Mouse (Mus musculus): ENCODE results near the gene Antxr1.

Gene Antxr1

DNA sequence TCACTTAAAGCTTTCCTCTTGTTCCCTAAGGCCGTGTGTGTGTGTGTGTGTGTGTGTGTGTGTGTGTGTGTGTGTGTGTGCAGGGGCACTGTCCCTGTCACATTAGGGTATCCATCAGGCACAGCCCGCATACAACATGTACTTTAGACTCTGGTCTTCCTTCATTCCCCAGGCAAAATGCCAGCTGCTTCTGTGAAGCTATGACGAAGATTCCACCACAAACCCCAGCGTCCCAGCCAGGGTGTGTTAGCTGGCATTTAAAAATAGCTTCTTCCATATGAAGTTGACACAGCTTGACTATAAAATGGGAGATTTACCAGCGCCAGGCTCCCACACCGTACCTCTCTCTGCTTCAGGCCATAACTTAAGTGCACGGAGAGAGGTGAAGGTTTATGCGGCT is 152.5 kb downstream of the Antxr1 start:
- DNase-seq, result no peak

DNA sequence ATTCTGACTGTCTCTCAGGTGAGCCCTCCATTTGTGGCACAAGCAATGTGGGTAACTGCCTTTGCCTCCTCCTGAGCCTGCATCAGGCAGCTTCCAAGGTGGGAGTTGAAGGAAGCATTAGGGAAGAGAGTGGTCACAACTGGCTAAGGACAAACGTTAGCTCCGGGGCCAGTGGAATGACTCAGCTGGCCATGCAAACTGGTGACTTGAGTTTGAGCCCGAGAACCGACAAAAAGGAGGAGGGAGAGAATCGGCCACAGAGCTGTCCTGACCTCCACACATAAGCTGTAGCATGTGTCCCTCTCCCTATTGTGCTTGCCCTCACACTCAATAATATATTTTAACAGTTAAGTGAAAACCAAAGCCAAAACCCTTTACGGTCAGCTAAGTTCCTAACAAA is 152.9 kb downstream of the Antxr1 start:
- no peak for DNase-seq

- no peak for DNase-seq
Observed at GRCm38 (mm10) chr6:87171461-87171860, 164.2 kb downstream of the Antxr1 start.

DNA sequence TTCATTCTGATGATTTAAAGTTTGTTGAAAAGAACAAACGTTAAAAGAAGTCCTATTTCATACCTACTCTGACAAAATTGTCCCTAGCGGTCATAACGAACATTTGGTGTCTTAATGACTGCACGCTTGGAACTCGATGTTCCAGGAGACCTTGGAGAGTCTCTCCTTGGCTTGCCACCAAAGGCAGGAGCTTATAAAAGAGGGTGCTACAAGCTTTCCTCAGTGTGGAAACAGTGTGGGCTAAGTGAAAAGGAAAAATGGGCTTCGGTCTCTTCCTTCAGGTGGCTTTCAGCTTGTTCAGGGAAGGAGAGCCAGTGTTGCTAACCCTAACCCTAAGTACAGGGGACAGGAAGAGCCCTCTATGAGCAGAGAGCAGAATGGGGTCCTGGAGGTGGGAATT is 164.7 kb downstream of the Antxr1 start:
- no peak for DNase-seq

DNA sequence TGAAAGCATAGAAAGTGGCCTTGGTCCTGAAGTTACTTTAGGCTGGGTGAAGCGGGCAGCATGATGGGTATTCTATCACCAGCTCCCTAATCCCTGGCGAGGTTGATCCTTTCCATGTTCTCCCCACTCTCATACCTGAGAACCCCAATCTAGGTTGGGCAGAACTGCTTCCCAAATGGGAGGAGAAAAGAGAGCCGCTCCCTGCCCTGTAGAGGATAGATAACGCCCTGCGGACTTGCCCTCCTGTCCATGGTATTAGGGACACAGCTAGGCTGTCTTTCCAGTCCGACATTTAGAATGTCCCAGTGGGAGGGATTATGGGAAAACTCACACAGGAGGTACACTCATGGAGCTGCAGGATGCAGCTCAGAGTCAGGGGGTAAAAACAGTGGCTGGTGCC is 165.3 kb downstream of the Antxr1 start:
- no peak for DNase-seq

DNA sequence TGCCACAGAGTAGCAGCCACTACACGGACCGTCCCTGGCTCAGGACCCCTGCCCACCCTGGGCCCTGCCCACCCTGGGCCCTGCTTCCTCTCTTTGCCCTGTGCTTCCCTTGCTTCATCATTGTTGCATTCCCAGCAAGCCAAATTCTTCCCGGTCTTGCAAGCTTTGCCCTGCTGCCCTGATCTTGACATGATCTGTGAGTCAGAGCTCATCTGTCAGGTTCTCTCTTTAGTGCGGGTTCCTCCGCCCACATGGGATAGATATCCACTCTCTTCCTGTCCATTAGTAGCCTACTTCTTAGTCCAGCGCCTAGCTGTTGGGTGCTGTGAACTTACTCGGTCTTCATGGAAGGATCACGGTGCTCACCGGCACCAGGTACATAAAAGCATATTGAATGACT is 167.6 kb downstream of the Antxr1 start:
- no peak for DNase-seq

DNA sequence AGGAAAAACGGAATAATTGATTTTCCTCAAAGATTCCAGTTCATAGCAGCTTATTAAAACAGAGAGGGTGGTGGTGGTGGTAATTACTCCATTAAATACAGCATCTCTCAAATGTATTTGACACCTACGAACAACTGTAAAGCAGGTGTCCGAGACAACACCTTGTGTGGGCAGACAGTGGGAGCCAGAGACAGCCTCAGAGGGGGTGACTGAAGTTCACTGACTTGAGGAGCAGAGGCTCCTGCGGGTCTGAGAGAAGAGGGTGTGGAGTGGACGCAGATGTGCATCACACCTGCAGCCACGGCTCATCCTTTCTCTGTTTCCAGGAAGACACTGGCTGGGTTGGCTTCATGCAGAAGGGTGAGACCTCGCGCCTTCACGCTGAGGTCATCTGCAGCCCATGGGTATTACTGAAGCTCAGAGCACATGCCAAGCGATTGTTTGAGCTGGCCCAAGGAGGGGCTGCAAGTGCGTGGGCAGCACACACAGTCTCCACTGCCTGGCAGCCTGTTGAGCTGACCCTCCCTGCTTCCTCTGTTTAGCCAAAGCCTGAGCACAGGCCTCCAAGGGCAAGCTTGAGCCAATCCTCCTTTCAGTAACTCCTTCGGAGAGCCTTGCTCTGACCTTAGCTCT is 168.8 kb downstream of the Antxr1 start:
- DNase-seq, result no peak

GRCm38 (mm10) chr6:87165536-87166311 is 169.9 kb downstream of the Antxr1 start:
- DNase-seq, result no peak

GRCm38 (mm10) chr6:87161391-87162263 is 174.0 kb downstream of the Antxr1 start:
- DNase-seq, result no peak

GRCm38 (mm10) chr6:87160196-87160595 is 175.4 kb downstream of the Antxr1 start:
- no peak for DNase-seq

GRCm38 (mm10) chr6:87158062-87158623 is 177.5 kb downstream of the Antxr1 start:
- DNase-seq, result no peak

DNA sequence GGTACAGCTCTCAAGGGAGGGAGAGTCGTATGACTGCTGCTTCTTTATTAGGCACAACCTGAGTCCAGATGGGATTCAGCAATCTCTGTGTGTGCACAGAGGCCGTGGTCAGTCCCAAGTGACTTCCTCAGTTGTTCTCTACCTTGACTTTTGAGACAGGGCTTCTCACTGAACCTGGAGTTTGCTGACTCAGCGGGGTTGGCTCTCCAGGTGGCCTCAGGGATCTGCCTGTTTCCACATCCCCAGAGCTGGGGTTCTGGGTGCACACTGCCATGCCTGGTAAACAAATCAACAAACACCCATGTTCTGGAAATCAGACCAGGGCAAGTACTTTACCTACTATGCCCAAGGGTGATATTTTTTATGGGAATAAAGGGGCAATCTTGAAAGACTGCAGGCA is 181.8 kb downstream of the Antxr1 start:
- peak; percentile 26 for DNase-seq

- DNase-seq, result no peak
Observed at GRCm38 (mm10) chr6:87153231-87153580, 182.4 kb downstream of the Antxr1 start.

GRCm38 (mm10) chr6:87152461-87153230 is 183.0 kb downstream of the Antxr1 start:
- peak; percentile 82 for DNase-seq

DNA sequence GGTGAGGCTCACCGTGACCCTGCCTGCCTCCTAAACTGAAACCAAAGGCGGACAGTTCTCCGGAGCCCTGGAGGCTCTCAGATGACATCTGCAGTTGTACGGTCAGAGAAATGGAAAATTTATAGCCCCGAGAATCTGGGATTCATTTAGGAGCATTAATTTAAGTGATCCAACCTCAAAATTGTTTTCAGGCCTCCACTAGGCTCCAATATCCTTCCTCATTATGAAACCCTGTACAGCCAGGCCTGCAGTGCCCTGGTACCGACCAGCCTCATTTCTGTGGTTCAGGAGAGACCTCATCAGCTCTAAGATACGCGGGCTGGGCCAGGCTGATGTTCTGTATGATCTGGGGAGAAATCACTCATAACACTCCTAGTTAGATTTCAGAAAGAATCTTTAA is 184.2 kb downstream of the Antxr1 start:
- no peak for DNase-seq

- DNase-seq, result no peak
Observed at GRCm38 (mm10) chr6:87150471-87150870, 185.2 kb downstream of the Antxr1 start.

DNA sequence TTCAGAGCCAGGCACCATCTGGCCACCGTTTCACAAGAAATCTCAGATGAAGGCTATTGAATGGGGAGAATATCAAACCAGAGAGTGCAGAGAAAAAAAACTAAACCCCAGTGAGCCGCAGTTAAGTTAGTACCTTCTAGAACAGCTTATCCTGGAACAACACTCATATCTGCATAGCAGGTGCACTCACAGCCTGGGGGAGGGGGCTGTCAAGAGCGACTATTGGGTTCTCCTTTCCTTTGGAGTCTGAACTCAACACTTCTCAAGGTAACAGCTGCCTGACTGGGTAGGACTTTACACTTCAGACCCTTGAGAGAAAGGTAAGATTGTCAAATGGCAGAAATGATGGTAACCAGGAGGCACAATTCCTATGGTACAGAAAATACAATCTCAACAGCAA is 187.7 kb downstream of the Antxr1 start:
- DNase-seq, result peak; percentile 54

- DNase-seq, result no peak
Observed at GRCm38 (mm10) chr6:87143594-87143993, 192.0 kb downstream of the Antxr1 start.

DNA sequence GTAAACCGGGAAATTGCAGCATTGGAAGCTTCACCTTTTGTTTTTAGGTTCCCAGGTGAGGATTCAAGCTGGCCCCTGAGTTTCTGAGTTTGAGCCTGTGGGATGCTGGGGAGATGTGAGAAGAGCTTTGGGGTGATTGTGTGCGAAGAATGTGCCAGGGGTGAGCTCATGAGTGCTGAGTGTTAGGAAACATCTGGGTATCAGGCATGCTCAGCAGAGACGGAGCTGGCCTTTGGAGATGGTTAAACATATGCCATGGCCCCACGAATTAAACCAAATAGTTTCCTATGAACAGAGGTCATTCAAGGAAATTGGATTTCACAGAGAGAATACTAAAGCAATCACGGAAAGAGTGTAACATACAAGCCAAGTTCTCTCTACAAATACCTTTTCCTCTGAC is 193.4 kb downstream of the Antxr1 start:
- DNase-seq, result no peak

- DNase-seq, result no peak
Observed at GRCm38 (mm10) chr6:87139796-87140553, 195.6 kb downstream of the Antxr1 start.

DNA sequence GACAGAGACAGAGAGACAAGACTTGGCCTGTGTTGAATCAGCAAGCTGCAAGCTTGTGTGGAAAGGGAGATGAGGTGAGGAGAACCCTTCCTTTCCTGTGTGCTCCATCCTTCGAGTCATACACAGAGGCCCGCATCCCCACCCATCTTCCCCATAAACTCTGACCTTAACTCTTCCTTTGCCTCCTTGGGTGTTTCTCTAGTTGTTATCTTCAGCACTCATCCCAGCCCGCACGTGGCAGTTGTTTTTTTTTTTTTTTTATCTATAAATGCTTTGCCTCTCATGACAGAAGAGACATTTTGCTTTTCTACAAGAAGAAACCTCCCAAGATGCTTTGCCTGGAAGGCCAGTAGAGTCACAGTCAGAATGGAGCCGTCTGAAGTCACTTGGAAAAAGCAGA is 197.1 kb downstream of the Antxr1 start:
- DNase-seq, result no peak

All from thymus, postnatal 25 days (tissue).